Mouse (Mus musculus): ENCODE measurements around the gene Prr12. TPM values are rescaled to one million over a fixed set of nuclear protein-coding genes. Genes with fewer than 3 reads are reported as not detected.
A peak's percentile ranks its signal among the peaks of the same experiment; 100 is the strongest.
"Not testable (repeated sequence)": the region's sequence is repeated elsewhere in the genome, so short reads cannot be mapped to it uniquely, and the experiment has no call there.

Prr12 gene
- polyA plus RNA-seq (2016; fragmentation: Nextera tagmentation; extraction: Ambion mirVana), result 3.0 and 4.1 TPM in 2 replicates

DNA sequence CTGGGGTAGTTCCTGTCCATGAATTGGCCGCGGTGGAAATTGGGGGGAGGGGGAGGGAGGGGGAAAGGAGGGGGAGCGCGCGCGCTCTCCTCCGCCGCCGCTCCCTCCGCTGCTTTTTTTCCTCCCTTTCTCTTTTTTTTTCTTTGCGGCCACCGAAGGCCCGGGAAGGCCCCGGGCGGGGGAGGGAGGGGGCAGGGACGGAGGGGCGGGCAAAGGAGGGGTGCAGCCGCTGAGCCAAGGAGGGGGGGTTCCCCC lies at the start of gene Prr12:
TSS of gene Prr12 (minus strand) at position 20 of the 255 bp plus-strand sequence.
- Histone ChIP-seq H3K4me2 (peak within 1 kb of the TSS; percentile 98), H3K4me3 (peak within 1 kb of the TSS; percentile 80), H3K4me1 (peaks cover 43% of the 10 kb centered on the region), H3K9ac (peak within 1 kb of the TSS; percentile 84), H3K27ac (peak within 1 kb of the TSS; percentile 94), H3K36me3 (peaks cover 26% of the 10 kb centered on the region), H3K9me3 (replicated peaks) (no peaks in the 10 kb centered on the region), H3K27me3 (replicated peaks) (no peaks in the 10 kb centered on the region)
- WGBS (ENCODE audit: insufficient replicate concordance), result 6% methylated on average over 11 of the region's 18 CpGs
- peak; percentile 6; the same call in 1 of the 2 replicates for ATAC-seq

DNA sequence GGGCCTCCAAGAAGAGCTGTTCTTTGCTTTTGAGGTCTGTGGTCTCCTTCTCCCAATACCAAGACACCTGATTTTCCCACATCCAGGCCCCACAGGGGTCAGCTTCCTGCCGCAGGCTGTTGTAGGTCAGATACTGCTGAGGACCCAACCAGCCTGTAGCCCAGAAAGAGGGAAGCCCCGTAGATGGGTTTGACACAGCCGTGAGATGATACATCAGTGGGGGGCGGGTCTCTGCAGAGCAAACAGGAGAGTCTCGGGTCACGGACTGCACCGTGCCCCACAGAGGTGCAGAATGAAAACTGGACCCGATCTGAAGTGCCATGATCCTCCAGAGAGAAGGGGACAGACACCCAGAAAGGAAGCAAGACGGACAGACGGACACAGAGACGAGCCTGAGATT lies 49.8 kb upstream of the Prr12 start:
- no peak for ATAC-seq
- H3K4me2 ChIP-seq, result peak overlapping the region; percentile 50

DNA sequence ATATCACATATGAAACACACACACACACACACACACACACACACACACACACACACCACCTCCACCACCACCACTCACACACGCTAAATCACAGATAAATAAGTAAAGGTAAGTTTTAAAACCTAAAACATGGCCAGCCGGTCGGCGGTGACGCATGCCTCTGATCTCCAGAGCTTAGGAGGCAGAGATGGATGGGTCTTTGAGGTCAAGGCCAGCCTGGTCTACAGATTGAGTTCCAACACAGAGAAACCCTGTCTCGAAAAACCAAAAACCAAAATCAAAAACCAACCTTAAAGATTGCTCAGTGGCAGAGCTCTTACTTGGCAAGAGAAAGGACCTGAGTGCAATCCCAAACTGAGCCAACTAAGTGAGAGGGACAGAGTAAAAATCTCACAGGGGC lies 47.4 kb upstream of the Prr12 start:
- no peak for ATAC-seq
- 85% methylated on average over 6 of the region's 6 CpGs for WGBS (ENCODE audit: insufficient replicate concordance)
- no peak overlapping the region for H3K27ac ChIP-seq
- no peak overlapping the region for H3K4me2 ChIP-seq
- H3K9me3 ChIP-seq (replicated peaks), result no peaks in the 10 kb centered on the region
- peaks cover 36% of the 10 kb centered on the region for H3K4me1 ChIP-seq
- 0 out of 2 replicates have a peak, but pooled peaks cover 3% of the 10 kb centered on the region for H3K27me3 ChIP-seq (replicated peaks)
- H3K9ac ChIP-seq, result no peak overlapping the region
- no peak overlapping the region for H3K4me3 ChIP-seq
- H3K36me3 ChIP-seq, result no peaks in the 10 kb centered on the region; the same call in 1 of the 2 replicates

More for the DNA sequence above, 49.8 kb upstream of the Prr12 start:
- no peak overlapping the region for H3K4me3 ChIP-seq
- 49% methylated on average over 11 of the region's 11 CpGs for WGBS (ENCODE audit: insufficient replicate concordance)
- H3K36me3 ChIP-seq, result no peaks in the 10 kb centered on the region; the same call in 1 of the 2 replicates
- 0 out of 2 replicates have a peak, but pooled peaks cover 3% of the 10 kb centered on the region for H3K27me3 ChIP-seq (replicated peaks)
- peaks cover 30% of the 10 kb centered on the region for H3K4me1 ChIP-seq
- H3K9ac ChIP-seq, result no peak overlapping the region
- H3K9me3 ChIP-seq (replicated peaks), result no peaks in the 10 kb centered on the region
- no peak overlapping the region for H3K27ac ChIP-seq

DNA sequence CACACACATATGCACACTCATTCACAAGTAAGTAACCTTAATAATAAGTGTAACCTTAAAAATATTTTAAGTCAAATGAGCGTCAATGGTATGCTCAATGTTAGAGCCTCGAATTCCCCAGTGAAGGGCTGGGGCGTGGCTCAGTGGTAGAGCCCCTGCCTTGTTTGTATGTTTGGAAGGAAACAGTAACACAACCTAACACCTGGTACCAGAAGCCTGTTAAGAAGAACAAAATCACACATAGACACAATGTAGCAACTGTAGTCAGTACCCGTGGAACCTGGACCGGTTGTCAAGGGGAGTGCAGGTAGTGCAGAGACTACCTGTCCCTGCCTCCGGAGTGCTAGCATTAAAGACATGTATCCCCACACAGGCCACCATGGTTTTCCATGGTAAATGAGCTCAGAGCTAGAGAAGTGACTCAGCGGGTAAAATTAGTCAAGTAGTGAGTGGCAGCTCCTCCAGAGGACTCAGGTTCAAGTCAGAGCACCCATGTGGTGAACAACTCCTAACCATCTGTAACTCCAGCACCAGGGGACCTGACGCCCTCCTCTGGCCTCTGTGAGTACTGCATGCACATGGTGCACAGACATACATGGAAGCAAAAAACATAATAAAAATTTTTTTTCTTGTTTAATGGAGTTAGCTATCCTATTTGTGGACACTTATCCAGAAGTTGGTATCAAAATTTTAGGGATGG lies 46.0 kb upstream of the Prr12 start:
- Histone ChIP-seq H3K27ac (no peak overlapping the region), H3K9me3 (replicated peaks) (no peaks in the 10 kb centered on the region), H3K9ac (no peak overlapping the region), H3K27me3 (replicated peaks) (0 out of 2 replicates have a peak, but pooled peaks cover 3% of the 10 kb centered on the region), H3K4me3 (no peak overlapping the region), H3K4me1 (peaks cover 41% of the 10 kb centered on the region), H3K4me2 (no peak overlapping the region), H3K36me3 (no peaks in the 10 kb centered on the region; the same call in 1 of the 2 replicates)
- 76% methylated on average over 8 of the region's 8 CpGs for WGBS (ENCODE audit: insufficient replicate concordance)
- ATAC-seq, result no peak

DNA sequence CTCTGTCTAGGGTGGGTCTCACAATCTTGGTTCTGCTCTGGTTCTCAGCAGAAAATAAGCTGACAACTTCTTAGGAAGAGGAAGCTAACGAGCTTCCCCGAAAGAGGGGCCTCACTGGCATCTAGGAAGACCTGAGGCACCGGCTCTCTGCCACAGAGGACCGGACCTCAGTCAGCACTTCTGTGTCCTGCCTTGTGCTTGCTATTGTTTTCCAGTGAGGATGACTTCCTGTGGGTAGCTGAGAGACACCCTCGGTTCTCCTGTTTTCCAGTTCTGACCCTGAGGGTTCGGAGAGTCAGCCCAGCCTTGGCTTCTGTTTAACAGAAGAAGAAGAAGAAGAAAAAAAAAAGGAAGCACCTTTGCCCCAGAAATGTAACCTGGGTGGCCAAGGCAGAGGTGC lies 44.8 kb upstream of the Prr12 start:
- no peak overlapping the region for H3K4me2 ChIP-seq
- peaks cover 45% of the 10 kb centered on the region for H3K4me1 ChIP-seq
- H3K9ac ChIP-seq, result no peak overlapping the region
- peak; percentile 31; the same call in 1 of the 2 replicates for ATAC-seq
- H3K4me3 ChIP-seq, result no peak overlapping the region
- WGBS (ENCODE audit: insufficient replicate concordance), result 26% methylated on average over 6 of the region's 6 CpGs
- 0 out of 2 replicates have a peak, but pooled peaks cover 3% of the 10 kb centered on the region for H3K27me3 ChIP-seq (replicated peaks)
- H3K9me3 ChIP-seq (replicated peaks), result no peaks in the 10 kb centered on the region
- H3K27ac ChIP-seq, result peak overlapping the region; percentile 15; the same call in 1 of the 2 replicates
- H3K36me3 ChIP-seq, result no peaks in the 10 kb centered on the region; the same call in 1 of the 2 replicates

DNA sequence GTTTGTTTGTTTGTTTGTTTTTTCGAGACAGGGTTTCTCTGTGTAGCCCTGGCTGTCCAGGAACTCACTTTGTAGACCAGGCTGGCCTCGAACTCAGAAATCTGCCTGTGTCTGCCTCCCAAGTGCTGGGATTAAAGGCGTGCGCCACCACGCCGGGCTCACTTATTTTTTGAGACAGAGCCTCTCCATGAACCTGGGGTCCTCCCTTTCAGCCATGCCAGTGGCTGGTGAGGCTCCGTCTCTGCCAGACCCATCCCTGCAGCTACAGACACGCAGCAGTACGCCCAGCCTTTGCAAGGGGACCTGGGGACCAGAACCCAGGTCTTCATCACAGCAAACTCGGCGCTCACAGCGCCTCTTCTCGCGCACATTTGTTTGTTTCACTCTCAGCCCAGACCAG lies 43.3 kb upstream of the Prr12 start:
- not testable (repeated sequence) for H3K9me3 ChIP-seq (replicated peaks); H3K9ac ChIP-seq; ATAC-seq; H3K4me2 ChIP-seq; H3K27me3 ChIP-seq (replicated peaks); H3K36me3 ChIP-seq; H3K27ac ChIP-seq; H3K4me3 ChIP-seq
- WGBS (ENCODE audit: insufficient replicate concordance), result 83% methylated on average over 14 of the region's 14 CpGs
- peaks cover 50% of the 10 kb centered on the region for H3K4me1 ChIP-seq

DNA sequence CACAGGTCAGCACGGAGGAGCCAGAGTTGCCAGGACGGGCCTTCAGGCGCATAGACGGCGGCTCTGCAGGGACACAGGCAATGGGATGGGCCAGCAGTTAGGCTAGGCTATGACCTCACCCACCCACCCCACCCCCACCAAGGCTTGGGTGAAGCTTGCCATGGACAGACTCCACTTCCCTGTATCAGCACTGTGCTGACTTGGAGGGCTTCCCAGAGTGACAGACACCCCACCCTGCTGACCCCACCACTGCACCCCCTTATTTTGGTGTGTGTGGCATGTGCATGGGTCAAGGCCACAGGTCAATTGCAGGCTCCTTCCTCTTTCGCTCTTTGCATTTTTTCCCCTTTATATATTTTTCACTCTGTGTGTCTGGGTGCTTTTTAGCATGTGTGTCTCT lies 42.7 kb upstream of the Prr12 start:
- H3K4me2 ChIP-seq, result no peak overlapping the region
- H3K4me3 ChIP-seq, result no peak overlapping the region
- ATAC-seq, result no peak
- no peak overlapping the region for H3K9ac ChIP-seq
- no peak overlapping the region for H3K27ac ChIP-seq
- 0 out of 2 replicates have a peak, but pooled peaks cover 3% of the 10 kb centered on the region for H3K27me3 ChIP-seq (replicated peaks)
- no peaks in the 10 kb centered on the region for H3K9me3 ChIP-seq (replicated peaks)
- 56% methylated on average over 6 of the region's 6 CpGs for WGBS (ENCODE audit: insufficient replicate concordance)
- H3K4me1 ChIP-seq, result peaks cover 56% of the 10 kb centered on the region
- H3K36me3 ChIP-seq, result no peaks in the 10 kb centered on the region; the same call in 1 of the 2 replicates

DNA sequence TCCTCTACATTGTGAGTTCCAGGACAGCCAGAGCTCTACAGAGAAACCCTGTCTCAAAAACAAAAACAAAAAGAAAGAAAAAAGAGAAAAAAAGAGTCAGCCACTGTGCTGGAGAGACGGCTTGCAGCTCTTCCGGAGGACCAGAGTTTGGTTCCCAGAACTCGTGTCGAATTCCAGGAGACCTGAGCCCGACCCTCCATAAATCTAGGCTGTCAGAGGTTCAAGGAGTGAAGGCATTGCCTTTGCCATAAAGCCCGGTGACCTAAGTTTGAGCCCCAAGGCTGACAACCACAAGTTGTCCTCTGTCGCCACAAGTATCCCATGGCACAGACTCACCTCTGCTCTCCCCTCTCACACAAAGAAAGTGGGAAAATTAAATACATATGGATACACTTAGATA lies 41.4 kb upstream of the Prr12 start:
- no peaks in the 10 kb centered on the region for H3K9me3 ChIP-seq (replicated peaks)
- H3K4me1 ChIP-seq, result peaks cover 63% of the 10 kb centered on the region
- no peak overlapping the region for H3K4me3 ChIP-seq
- H3K36me3 ChIP-seq, result no peaks in the 10 kb centered on the region; the same call in 1 of the 2 replicates
- peak overlapping the region; percentile 7; the same call in 1 of the 2 replicates for H3K27ac ChIP-seq
- H3K27me3 ChIP-seq (replicated peaks), result 0 out of 2 replicates have a peak, but pooled peaks cover 3% of the 10 kb centered on the region
- 55% methylated on average over 7 of the region's 7 CpGs for WGBS (ENCODE audit: insufficient replicate concordance)
- ATAC-seq, result no peak
- no peak overlapping the region for H3K9ac ChIP-seq
- H3K4me2 ChIP-seq, result no peak overlapping the region; the same call in 1 of the 2 replicates

DNA sequence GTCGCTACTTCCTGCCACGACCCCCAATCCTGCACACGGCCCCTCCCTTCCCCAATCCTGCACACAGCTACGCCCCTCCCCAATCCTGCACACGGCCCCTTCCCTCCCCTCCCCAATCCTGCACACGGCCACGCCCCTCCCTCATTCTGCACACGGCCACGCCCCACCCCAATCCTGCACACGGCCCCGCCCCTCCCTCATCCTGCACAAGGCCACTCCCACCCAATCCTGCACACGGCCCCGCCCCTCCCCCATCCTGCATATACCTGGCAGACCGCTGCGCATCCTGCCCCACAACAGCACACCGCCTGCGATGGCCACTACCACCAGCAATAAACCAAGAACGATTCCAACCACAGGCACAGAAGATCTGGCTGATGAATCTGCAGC lies 40.8 kb upstream of the Prr12 start:
- no peaks in the 10 kb centered on the region for H3K9me3 ChIP-seq (replicated peaks)
- ATAC-seq, result no peak
- 20% methylated on average over 18 of the region's 18 CpGs for WGBS (ENCODE audit: insufficient replicate concordance)
- peaks cover 3% of the 10 kb centered on the region; the same call in 1 of the 2 replicates for H3K36me3 ChIP-seq
- H3K4me3 ChIP-seq, result no peak overlapping the region
- peaks cover 66% of the 10 kb centered on the region for H3K4me1 ChIP-seq
- H3K9ac ChIP-seq, result no peak overlapping the region
- peak overlapping the region; percentile 82 for H3K4me2 ChIP-seq
- 0 out of 2 replicates have a peak, but pooled peaks cover 1% of the 10 kb centered on the region for H3K27me3 ChIP-seq (replicated peaks)
- peak overlapping the region; percentile 43; the same call in 1 of the 2 replicates for H3K27ac ChIP-seq

DNA sequence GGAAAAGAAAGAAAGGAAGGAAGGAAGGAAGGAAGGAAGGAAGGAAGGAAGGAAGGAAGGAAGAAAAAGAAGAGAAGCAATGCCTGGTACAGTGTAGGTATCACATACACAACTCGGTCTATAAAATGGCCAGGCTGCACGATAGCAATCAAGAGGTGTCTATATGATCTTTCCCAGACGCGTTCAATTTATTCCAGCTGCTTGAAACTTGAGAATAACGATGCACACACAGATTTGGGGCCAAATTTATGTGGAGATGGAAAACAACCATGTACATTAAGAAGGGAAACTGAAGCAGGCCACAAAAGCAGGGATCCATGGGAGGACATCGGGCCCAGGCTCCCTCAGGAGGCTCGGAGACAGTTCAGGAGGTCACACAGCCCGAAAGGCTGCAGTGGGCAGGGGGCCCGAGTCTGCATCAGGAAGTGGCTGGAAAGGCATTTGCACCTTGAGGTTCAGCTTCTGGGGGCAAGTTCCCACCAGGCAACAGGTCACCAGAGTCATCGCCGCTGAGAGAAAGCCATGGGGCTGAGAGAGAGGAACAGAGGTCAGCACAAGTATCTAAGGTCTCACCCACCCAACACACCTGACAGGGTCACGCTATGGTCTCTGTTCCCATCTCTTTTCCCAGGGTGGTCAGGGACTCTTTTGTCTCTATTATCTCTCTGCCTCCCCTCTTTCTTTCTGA lies 40.3 kb upstream of the Prr12 start:
- Histone ChIP-seq H3K9ac (0 out of 2 replicates have a peak overlapping the region, but pooled peaks have one; percentile 28), H3K4me2 (peak overlapping the region; percentile 82), H3K27ac (peak overlapping the region; percentile 43; the same call in 1 of the 2 replicates), H3K4me1 (peaks cover 68% of the 10 kb centered on the region), H3K4me3 (no peak overlapping the region), H3K36me3 (peaks cover 8% of the 10 kb centered on the region), H3K9me3 (replicated peaks) (no peaks in the 10 kb centered on the region), H3K27me3 (replicated peaks) (no peaks in the 10 kb centered on the region)
- no peak for ATAC-seq
- 42% methylated on average over 12 of the region's 12 CpGs for WGBS (ENCODE audit: insufficient replicate concordance)

DNA sequence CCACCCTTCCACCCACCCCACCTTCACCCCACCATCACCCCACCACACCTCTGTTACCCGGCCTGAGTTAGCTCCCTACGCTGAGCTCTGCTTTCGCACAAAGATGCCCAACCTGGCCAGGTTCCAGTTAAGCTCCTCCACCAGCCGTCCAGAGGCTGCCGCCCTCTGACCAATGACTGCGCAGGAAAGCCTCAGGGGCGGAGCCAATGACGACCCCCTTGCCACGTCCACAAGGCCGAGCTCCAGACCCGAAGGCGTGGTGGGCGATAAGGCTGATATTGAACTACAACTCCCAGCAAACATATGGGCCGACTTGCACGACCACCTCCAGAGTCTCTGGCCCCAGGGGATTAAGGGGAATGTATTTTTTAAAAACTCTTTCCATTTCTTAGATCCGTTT lies 39.4 kb upstream of the Prr12 start, which contains the start of gene Rcn3:
TSS of gene Rcn3 (minus strand) at position 174 of the 400 bp plus-strand sequence.
- ATAC-seq, result peak; percentile 77
- WGBS (ENCODE audit: insufficient replicate concordance), result under 1% methylated on average over 16 of the region's 16 CpGs
- Histone ChIP-seq H3K27ac (peak within 1 kb of the TSS; percentile 59), H3K9me3 (replicated peaks) (no peaks in the 10 kb centered on the region), H3K9ac (peak within 1 kb of the TSS; percentile 61), H3K4me2 (peak within 1 kb of the TSS; percentile 82), H3K27me3 (replicated peaks) (no peaks in the 10 kb centered on the region), H3K36me3 (peaks cover 12% of the 10 kb centered on the region), H3K4me1 (peaks cover 62% of the 10 kb centered on the region), H3K4me3 (peak within 1 kb of the TSS; percentile 54)
